Mouse (Mus musculus) limb, embryonic 14.5 days (tissue): ENCODE measurements around the gene Spin1. TPM values are rescaled to one million over a fixed set of nuclear protein-coding genes. Genes with fewer than 3 reads are reported as not detected.

Experiments
- ATAC-seq: fragments of 200-750 bp; cut with Nextera tagmentation; 2 replicates; pipeline ENCODE4 v1.8.0; 2017; ENCODE audit warnings: low read depth, moderate number of reproducible peaks, moderate TSS enrichment; ENCODE audit not compliant: low FRiP score
- DNase-seq: peaks from one replicate; pipeline ENCODE4 v3.0.0-alpha.2; 2015; ENCODE audit warnings: low spot score
- H3K27ac ChIP-seq: fragments of 300-500 bp; sonication (generic); replicated peaks from 2 replicates; pipeline ENCODE4 v1.5.1; 2014; ENCODE audit warnings: low read depth, mild to moderate bottlenecking, low read length, moderate library complexity, mixed read lengths
- H3K27me3 ChIP-seq: fragments of 300-500 bp; sonication (generic); 2 replicates; pipeline ENCODE4 v1.6.1; 2014; ENCODE audit warnings: low read length, mixed read lengths; ENCODE audit not compliant: control insufficient read depth, insufficient read depth
- H3K36me3 ChIP-seq: fragments of 300-500 bp; sonication (generic); 2 replicates; pipeline ENCODE4 v1.6.1; 2014; ENCODE audit warnings: mild to moderate bottlenecking, low read length, moderate library complexity, mixed read lengths; ENCODE audit not compliant: control insufficient read depth, insufficient read depth
- H3K4me1 ChIP-seq: fragments of 300-500 bp; sonication (generic); 2 replicates; pipeline ENCODE4 v1.6.1; 2014; ENCODE audit warnings: antibody characterized with exemption, low read length, mixed read lengths; ENCODE audit not compliant: control insufficient read depth, insufficient read depth
- H3K4me2 ChIP-seq: fragments of 300-500 bp; sonication (generic); replicated peaks from 2 replicates; pipeline ENCODE4 v1.6.1; 2014; ENCODE audit warnings: low read depth, mild to moderate bottlenecking, low read length, moderate library complexity; ENCODE audit not compliant: severe bottlenecking
- H3K4me3 ChIP-seq: fragments of 300-500 bp; sonication (generic); replicated peaks from 2 replicates; pipeline ENCODE4 v1.5.1; 2014; ENCODE audit warnings: low read length
- H3K9ac ChIP-seq: fragments of 300-500 bp; sonication (generic); 2 replicates; pipeline ENCODE4 v1.6.1; 2014; ENCODE audit warnings: mild to moderate bottlenecking, low read depth, low read length, moderate library complexity; ENCODE audit not compliant: severe bottlenecking
- H3K9me3 ChIP-seq: fragments of 300-500 bp; sonication (generic); 2 replicates; pipeline ENCODE4 v1.6.1; 2016; ENCODE audit warnings: low read length; ENCODE audit not compliant: control insufficient read depth
- POLR2A ChIP-seq: fragments of 200-500 bp; IDR thresholded peaks from 2 replicates; pipeline ENCODE4 v1.8.0; 2012; ENCODE audit warnings: inconsistent platforms, mild to moderate bottlenecking, moderate library complexity, borderline replicate concordance; ENCODE audit not compliant: insufficient read depth, insufficient read length; ENCODE audit errors: extremely low read depth
- WGBS: fragments of 180-500 bp; shearing (Covaris S2); extraction: QIAGEN DNeasy Blood & Tissue Kit; methylation state at CpG from one replicate; pipeline ENCODE4 v1.1.7; 2014; 5-methylcytosine and 5-hydroxymethylcytosine counted together
- polyA plus RNA-seq, 2 experiments: library from polyadenylated mRNA; depleted of rRNA in 1 of 2; stranded (reverse) in 1 of 2; unstranded in 1 of 2; fragments of >200 nt; fragmentation: Nextera tagmentation in 1 of 2; extraction: Ambion mirVana in 1 of 2; gene quantifications; 2 replicates each; pipeline versions ENCODE4 v1.2.1 to v1.2.3; 2012 to 2014

Spin1 gene
- polyA plus RNA-seq, 2 experiments = 70.6 to 115 TPM

- WGBS = 71% methylated on average over 7 of the region's 7 CpGs
- Histone ChIP-seq H3K36me3 (no peaks in the 10 kb centered on the region), H3K9ac (no peak overlapping the region), H3K9me3 (no peaks in the 10 kb centered on the region), H3K27me3 (no peaks in the 10 kb centered on the region), H3K4me1 (peaks cover 5% of the 10 kb centered on the region; the same call in 1 of the 2 replicates), H3K4me3 (no peak overlapping the region), H3K4me2 (no peak overlapping the region), H3K27ac (no peak overlapping the region)
- no peak for DNase-seq
- no peak for TF ChIP-seq POLR2A
- no peak for ATAC-seq
Observed at GRCm38 (mm10) chr13:51172601-51173000, 71.9 kb downstream of the Spin1 start.

- WGBS = 86% methylated on average over 10 of the region's 10 CpGs
- no peak for TF ChIP-seq POLR2A
Observed at GRCm38 (mm10) chr13:51178932-51179331, 78.3 kb downstream of the Spin1 start.

GRCm38 (mm10) chr13:51179362-51179761 lies 78.7 kb downstream of the Spin1 start:
- ATAC-seq (no peak), DNase-seq (no peak)
- Histone ChIP-seq H3K4me1 (no peaks in the 10 kb centered on the region), H3K9ac (no peak overlapping the region), H3K9me3 (no peaks in the 10 kb centered on the region), H3K27ac (no peak overlapping the region), H3K4me2 (no peak overlapping the region), H3K27me3 (no peaks in the 10 kb centered on the region), H3K36me3 (no peaks in the 10 kb centered on the region), H3K4me3 (no peak overlapping the region)
- 48% methylated on average over 3 of the region's 3 CpGs for WGBS
- no peak for TF ChIP-seq POLR2A

More at GRCm38 (mm10) chr13:51178932-51179331, 78.3 kb downstream of the Spin1 start:
- Histone ChIP-seq H3K4me3 (no peak overlapping the region), H3K4me2 (no peak overlapping the region), H3K36me3 (no peaks in the 10 kb centered on the region), H3K9me3 (no peaks in the 10 kb centered on the region), H3K4me1 (no peaks in the 10 kb centered on the region), H3K27ac (no peak overlapping the region), H3K9ac (no peak overlapping the region), H3K27me3 (no peaks in the 10 kb centered on the region)
- no peak for DNase-seq
- no peak for ATAC-seq

GRCm38 (mm10) chr13:51182236-51182635 lies 81.6 kb downstream of the Spin1 start:
- WGBS = 87% methylated on average over 7 of the region's 7 CpGs
- ATAC-seq (no peak), DNase-seq (no peak)
- no peaks in the 10 kb centered on the region for H3K36me3 ChIP-seq
- no peak overlapping the region for H3K9ac ChIP-seq
- H3K4me2 ChIP-seq = no peak overlapping the region
- H3K9me3 ChIP-seq = no peaks in the 10 kb centered on the region
- no peak overlapping the region for H3K27ac ChIP-seq
- H3K4me1 ChIP-seq = no peaks in the 10 kb centered on the region
- no peak for TF ChIP-seq POLR2A
- H3K4me3 ChIP-seq = no peak overlapping the region
- H3K27me3 ChIP-seq = no peaks in the 10 kb centered on the region

- Histone ChIP-seq H3K36me3 (no peaks in the 10 kb centered on the region), H3K9me3 (no peaks in the 10 kb centered on the region), H3K9ac (no peak overlapping the region), H3K4me3 (no peak overlapping the region), H3K4me1 (no peaks in the 10 kb centered on the region), H3K4me2 (no peak overlapping the region), H3K27ac (no peak overlapping the region), H3K27me3 (no peaks in the 10 kb centered on the region)
- DNase-seq (no peak), ATAC-seq (no peak)
- WGBS = 90% methylated on average over 3 of the region's 3 CpGs
- TF ChIP-seq POLR2A = no peak
Observed at GRCm38 (mm10) chr13:51184896-51185295, 84.2 kb downstream of the Spin1 start.

GRCm38 (mm10) chr13:51190336-51190735 lies 89.7 kb downstream of the Spin1 start:
- H3K27me3 ChIP-seq = no peaks in the 10 kb centered on the region
- WGBS = 75% methylated on average over 3 of the region's 3 CpGs
- no peaks in the 10 kb centered on the region for H3K36me3 ChIP-seq
- no peak overlapping the region for H3K9ac ChIP-seq
- peaks cover 6% of the 10 kb centered on the region; the same call in 1 of the 2 replicates for H3K4me1 ChIP-seq
- no peaks in the 10 kb centered on the region for H3K9me3 ChIP-seq
- H3K27ac ChIP-seq = no peak overlapping the region
- TF ChIP-seq POLR2A = no peak
- ATAC-seq (no peak), DNase-seq (no peak)
- H3K4me2 ChIP-seq = no peak overlapping the region
- H3K4me3 ChIP-seq = no peak overlapping the region
